Mouse (Mus musculus) retina, embryonic 14.5 days (tissue): ENCODE measurements around the gene Klrd1.
"Not testable (repeated sequence)": the region's sequence is repeated elsewhere in the genome, so short reads cannot be mapped to it uniquely, and the experiment has no call there.

ENCODE experiments used
- DNase-seq: peaks from one replicate; pipeline ENCODE4 v3.0.0-alpha.2; 2015; ENCODE audit warnings: low spot score

Gene Klrd1

DNA sequence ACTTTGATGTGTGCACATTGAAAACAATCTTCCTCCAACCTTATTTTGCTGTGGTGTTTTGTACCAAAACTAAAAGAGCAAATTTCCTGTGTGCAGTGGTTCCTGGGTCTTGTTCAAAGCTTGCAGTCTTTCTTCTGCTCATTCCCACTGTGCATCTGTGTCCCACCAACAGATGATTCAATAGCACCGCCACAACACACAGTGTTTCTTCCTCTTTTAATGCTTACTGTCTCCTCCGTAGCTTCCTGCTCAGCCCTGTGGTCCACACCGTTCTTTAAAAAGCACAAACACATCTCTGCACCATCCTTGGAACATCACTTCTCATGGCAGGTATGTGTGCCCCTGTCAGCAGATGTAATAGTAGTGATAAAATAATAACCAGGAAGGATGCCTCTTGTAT is at the start of gene Klrd1:
Gene Klrd1 (plus strand): TSS at position 275 of the 400 bp plus-strand sequence.
- no peak for DNase-seq

DNA sequence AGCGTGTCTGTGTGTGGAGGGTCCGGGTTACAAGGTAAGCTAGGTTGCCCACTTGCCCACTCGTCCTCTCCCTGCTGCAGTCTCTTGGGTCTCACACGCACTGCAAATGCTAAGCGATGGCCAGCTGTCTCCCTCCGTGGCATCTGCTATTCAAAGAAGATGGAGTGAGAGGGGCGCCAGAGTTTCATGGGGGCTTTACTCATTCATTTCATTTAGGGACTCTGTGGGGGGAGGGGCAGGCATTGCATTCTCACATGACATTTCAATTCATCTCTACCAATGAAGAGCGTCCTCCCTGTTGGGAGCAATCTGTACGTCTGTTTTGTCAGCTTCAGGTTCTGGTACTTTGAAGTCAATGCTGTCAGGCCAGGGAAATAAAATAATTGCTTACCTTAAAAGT is 49.7 kb upstream of the Klrd1 start:
- no peak for DNase-seq

DNA sequence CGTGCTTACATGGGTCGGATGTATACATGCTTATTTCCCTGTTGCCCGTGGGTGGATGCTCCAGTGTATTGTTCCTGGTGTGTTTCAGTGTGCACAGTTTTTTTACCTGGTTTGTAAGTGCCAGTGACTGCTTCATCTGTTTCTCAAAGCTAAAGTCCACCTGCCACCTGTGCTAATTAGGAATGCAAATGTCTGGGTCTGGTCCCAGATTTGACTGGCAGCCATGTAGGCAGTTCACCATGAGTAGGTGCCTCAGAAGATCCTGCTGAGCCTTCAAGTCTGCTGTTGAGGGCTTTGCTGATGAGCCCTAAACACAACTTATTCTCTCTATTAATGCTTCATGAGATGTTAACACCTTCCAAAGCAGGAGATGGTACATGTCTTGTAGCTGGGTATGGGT is 49.0 kb upstream of the Klrd1 start:
- no peak for DNase-seq

DNA sequence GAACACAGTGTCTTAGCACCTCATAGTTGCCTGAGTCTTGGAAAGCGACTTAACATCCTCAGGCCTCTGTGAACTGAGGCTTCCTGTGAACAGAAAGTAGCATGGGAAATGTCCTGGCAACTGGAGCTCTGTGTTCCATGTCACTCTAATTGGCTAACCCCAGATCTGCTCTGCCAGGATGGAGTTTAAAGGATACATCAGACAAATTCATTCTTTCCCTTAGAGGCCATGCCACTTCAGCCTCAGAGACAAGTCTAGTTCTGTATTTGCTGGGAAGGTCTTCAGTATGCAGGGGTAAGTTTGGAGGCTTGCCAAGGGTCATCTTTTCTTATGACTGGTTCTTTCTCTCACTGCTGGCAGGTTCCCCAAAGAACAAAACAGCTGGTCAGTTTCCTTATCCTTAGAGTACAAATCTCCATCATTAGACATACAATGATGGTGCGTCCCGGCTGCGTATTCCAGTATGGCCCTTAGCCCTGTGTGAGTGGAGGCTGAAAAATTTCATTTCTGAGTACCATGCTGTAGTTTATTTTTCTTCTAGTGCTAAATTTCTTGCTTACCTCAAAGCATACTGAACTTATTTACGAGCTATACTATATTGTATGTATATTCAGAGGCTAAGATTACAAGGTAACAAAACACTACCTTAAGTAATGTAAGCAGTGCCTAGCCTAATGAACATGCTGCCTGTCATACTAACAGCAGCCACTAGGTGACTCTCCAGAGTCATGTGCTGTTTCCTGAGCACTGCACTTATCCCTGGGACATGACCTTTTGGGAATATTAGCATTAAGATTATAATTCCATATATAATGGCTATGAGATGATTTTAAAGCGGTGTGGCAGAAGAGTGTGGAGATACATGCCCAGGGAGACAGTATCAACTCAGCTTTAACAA is 47.6 kb upstream of the Klrd1 start:
- peak; percentile 80 for DNase-seq

DNA sequence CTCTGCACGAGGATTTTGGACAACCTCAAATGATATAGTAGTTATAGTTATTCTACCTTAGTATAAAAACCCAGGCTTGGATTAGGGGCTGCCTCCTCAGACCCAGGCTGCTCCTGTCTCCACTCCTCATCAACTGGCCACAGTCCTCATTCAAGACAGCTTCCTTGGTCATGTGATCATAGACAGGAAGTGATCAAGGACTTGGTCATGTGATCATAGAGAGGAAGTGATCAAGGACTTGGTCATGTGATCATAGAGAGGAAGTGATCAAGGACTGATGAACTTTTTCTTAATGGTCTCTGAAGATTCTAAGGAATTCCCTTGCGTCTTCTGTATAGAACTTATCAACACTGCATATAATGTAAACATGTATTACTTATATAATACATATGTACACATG is 44.3 kb upstream of the Klrd1 start:
- no peak for DNase-seq

DNA sequence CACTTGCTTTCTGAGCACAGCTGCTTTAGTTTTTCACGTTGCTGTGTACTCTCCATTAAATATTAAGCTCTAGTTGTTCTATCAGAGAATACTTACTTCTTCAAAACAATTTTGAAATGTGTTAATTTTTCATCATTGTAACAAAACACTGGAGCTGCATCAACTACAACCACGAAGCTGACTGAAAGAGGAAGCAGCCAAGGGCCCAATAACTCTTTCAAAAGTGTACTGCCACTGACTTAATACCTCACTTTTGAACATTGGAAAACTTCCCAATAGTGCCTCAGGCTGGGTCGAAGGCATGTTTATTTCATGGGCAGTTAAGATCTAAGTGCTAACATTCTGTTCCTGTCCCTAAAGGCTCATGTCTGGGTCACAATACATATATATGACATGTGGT is 43.6 kb upstream of the Klrd1 start:
- no peak for DNase-seq

DNA sequence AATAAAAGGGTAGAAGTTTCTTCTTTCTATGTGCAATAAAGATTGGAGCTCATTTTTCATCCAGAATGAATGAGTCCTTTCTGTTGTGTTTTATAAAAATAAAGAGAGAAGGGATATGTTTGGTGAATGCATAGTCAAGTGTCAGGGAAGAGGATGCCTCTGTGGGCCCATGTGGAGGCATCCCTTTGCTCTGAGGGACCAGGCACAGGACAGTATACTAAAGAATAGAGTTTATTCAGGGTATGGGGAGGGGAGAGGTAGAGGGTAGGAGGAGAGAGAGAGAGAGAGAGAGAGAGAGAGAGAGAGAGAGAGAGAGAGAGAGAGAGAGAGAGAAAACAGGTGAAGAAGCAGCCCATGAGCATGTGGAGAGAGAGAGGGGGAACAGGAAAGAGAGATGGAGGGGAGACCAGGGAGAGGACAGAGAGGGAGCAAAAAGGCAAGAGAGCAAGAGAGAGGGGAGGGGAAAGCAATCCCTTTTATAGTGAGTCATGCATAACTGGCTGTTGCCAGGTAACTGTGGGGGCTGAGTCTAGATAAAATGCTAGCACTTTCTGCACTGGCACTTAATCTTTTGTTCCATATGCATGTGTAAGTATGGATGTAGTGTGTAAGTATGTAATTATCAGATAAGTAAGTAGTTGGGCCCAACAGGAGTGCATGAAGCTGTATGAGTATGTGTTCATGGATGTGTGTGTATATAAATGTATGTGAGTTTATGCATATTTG is 34.1 kb upstream of the Klrd1 start:
- no peak for DNase-seq

DNA sequence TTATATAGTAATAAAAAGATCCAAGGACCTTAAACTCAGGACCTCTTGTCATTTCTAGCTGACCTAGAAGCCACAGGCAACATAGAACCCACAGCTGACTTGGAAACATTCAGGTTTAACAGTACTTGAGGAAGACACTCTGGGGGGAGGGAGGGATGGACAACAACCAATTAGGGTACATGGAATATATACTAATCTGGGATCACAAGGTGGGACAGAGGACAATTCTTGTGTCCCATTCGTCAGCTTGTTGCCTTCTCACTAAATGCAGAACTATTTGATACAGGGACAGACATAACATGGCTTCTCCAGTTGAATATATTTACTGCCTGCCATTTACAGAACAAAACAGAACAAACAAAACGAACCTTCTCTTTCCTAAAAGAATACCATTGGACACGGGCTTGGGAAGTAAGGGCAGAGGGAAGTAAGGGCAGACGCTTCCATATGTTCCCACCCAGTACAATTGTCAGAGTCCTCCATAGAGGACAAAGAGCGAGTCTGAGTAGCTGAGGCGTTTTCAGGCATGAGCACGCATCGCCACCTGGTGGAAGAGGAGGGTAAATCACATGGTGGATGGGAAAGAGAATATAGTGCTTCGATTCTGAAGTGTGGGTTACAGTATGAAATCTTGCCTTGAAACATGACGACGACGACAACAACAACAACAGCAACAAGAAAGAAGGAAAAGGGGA is 32.5 kb upstream of the Klrd1 start:
- peak; percentile 82 for DNase-seq

DNA sequence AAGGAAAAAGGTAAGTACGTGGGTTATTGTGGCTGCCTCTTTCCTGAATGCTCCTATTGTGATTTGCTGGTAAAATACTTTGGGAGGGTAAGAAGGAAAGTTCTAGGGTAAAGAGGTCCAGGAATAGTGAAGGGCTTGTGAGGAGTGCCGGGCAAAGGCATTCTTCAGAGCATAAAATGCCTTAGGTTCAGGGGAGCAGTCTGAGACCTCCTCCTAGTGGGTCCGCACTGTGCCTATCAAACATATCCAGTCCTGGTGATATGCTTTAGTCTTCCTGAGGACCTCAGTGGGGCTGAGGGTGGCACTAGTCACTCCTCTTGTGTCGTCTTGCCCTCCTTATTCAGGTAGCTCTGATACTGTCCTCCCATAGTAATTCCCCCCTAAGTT is 31.9 kb upstream of the Klrd1 start:
- no peak for DNase-seq

DNA sequence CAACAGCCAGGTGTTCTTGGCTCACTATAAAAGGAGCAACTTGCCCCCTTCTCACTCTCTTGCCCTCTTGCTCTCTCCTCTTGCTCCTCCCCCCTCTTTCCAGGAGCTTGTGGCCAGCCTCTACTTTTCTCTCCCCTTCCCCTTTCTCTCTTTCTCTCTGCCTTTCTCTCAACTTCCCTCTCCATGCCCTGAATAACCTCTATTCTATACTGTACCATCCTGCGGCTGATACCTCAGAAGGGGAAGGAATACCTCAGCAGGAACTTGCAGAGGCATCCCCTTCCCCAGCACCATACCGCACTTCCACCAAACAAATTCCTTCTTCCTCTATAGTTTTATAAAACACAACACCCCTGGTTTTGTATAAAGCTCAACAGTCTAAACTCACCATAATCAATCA is 26.3 kb upstream of the Klrd1 start:
- no peak for DNase-seq

DNA sequence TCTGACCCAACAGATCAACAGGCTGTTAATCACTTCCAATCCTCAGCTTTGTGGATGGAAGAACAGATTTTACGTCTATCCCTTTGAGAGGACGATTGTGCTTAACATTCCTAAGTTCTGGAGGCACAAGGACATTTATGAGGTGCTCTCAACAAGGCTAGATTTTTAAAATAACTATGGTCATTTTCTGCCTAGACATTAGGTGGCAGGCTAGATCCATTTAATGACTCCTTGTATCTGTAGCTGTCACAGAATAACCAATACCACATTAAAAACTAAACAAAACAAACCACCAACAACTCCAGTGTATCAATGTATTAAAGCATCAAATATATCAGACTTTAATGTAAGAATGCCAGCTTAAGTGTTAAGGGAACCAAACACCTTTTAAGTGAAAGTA is 16.3 kb upstream of the Klrd1 start:
- DNase-seq = peak; percentile 23

DNA sequence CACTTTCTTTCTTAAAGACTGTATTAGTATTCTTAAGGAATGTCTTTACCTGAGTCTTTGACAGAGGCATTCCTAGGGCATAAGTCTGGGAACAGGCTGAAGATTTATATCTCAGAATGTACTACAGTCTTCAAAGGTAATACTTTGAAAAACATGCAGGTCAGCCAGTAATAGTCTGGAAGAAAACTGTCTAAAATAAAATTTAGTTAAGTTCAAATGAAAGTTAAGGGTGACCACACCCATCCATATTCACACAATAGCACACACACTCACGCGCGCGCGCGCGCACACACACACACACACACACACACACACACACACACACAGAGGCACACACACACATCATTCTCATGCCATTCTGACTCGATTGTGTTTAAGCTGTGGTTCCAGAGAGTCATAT is 14.0 kb upstream of the Klrd1 start, which contains the start of gene Klre1:
Gene Klre1 (plus strand): TSS at position 301 of the 400 bp plus-strand sequence.
- no peak for DNase-seq

DNA sequence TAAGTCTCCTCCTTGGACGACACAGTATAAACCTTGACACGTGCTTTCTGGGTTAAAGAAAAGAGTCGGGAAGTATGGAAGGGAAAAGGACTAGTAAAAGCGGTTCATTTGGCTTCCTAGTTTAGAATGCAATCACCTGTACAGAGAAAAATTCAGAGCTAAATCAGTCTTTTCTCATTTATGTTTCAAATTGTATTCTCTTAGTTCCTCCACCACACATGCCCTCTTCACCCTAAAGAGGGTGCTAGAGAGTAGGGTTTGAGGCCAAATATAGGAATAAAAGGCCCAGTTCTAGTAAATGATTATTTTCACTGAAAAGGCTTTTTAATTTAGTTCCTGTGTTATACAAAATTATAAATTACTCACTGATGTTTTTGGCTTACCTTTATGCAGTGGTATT is 10.3 kb upstream of the Klrd1 start:
- DNase-seq = peak; percentile 15

DNA sequence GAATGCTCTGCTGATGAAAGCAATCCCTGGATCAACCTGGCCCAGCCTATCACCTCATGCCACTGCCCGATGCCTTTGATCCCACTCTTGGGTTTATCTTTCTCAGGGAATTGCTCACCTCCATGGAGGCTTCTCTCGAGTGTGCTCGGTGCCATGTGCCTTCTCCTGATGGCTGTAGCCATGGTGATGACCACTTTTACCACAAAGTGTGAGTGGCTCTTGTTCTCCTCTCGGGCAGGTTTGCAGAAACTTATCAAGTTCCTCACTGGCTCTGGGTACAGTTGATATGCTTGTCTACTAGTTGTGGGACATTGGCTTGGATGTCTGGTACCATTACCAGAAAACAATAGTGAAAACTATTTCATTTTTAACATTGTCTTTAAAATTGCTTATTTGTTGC is 9.7 kb upstream of the Klrd1 start:
- no peak for DNase-seq

DNA sequence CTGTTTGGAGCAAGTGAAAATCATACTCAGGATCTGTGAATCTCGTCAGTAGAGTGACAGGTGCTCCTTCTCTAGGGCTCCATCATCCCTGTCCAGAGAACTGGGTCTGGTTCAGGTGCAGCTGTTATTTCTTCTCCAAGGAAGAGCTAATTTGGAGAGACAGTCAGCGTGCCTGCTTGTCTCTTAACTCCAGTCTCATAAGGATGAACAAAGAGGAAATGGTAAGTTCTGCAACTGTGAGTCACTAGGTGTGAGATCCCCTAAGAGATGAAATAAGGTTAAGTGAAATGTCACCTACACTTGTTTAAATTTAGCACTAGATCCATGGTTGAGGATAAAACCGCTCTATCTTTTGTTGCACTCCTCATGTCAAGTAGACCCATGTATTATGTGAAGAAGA is 8.6 kb upstream of the Klrd1 start:
- DNase-seq = no peak

DNA sequence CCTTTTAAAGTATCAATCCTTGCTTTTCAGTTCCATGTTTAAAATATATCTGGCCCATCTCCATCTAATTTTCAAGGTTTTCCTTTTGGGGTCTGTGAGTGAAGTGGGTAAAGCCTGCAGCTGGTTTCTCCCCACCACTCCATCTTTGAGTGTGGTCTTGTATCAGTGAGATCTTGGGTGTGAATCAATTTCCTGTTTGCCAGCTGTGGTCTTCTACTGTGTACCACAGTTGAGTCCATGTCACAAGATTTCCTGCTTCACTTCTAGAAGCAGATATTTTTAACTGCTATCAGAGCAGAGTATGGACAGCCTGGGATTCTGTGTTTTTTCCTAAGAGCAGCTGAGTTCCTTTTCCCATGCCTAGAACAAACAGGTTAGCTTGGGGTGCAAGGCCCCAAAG is 16.8 kb downstream of the Klrd1 start:
- no peak for DNase-seq

DNA sequence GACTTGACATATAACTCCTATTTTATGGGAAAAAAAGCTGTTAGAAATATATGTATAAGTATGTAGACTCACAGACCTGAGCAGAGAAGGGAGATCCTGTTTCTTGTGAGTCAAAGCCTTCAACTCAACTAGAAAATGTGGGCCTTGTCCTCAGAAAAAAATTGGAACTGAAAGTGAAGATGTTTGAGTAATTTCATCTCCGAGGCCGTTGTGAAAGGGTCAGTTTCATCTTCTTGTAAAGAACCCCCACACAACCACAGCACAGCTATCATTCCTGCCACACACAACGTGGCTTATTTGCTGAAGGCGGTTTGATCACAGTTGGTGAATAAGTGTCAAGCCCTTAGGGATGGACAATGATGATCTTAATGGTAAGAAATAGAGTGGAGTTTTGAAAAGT is 32.2 kb downstream of the Klrd1 start, which contains the start of gene Klrk1:
Gene Klrk1 (minus strand): TSS at position 130 of the 400 bp plus-strand sequence.
- DNase-seq = no peak

DNA sequence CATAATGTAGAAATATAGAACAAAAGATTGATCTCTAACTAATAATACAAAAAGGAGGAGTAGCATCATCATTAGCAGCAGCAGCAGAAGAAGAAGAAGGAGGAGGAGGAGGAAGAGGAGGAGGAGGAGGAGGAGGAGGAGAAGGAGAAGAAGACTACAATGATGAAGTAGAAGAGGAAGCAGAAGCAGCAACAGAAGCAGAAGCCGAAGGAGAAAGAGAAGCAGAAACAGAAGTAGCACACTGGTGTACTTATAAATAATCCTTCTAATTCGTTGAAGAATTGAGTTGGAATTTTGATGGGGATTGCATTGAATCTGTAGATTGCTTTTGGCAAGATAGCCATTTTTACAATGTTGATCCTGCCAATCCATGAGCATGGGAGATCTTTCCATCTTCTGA is 39.5 kb downstream of the Klrd1 start:
- DNase-seq = not testable (repeated sequence)

DNA sequence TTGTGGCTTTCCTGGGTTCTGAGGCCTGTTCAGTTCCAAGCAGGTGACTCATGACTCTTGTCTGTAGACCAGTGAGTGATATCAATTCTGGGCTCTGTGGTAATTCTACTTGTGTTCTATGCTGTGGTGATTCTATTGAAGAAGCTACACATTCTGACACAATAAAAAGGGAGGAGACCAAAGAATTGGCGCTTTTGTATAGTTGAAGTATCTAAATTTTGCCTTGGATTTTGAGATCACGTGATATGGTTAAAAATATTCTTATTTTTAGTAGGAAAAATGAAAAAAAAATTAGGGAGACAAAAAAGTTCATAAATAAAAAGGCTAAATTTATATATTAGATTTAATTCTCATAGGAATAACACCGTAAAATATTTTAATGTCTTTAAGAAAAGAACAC is 51.7 kb downstream of the Klrd1 start, which contains the start of gene Klrc3:
Gene Klrc3 (minus strand): TSS at position 101 of the 400 bp plus-strand sequence.
- not testable (repeated sequence) for DNase-seq

DNA sequence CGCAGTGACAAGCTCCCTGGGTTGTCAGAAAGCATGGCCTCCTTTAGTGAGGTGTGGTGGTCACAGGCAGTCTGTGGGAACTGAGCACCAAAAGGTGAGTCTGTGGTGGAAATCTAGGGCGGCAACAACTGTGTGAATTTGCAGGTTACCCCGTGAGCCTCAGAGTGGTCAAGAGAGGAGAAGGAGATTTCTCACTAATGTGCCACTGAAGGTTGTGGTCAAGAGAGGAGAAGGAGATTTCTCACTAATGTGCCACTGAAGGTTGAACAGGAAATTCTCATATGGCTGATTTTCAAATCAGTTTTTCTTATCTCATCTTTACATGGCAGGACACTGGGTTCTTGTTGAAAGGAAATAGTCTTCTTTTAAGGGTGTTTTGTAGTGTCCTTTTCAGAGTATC is 52.5 kb downstream of the Klrd1 start:
- not testable (repeated sequence) for DNase-seq
